Mouse (Mus musculus) kidney, embryonic 14.5 days (tissue): ENCODE data around the gene Irgm1. TPM values are rescaled to one million over a fixed set of nuclear protein-coding genes. Genes with fewer than 3 reads are reported as not detected.
"Not testable (repeated sequence)": the region's sequence is repeated elsewhere in the genome, so short reads cannot be mapped to it uniquely, and the experiment has no call there.

Experiments used
- ATAC-seq: fragments of 200-750 bp; cut with Nextera tagmentation; 2 replicates; pipeline ENCODE4 v1.8.0; 2017; ENCODE audit warnings: moderate number of reproducible peaks, mild to moderate bottlenecking, moderate TSS enrichment, moderate library complexity; ENCODE audit not compliant: low FRiP score, low TSS enrichment
- H3K27ac ChIP-seq: fragments of 300-500 bp; sonication (generic); 2 replicates; pipeline ENCODE4 v1.5.1; 2014; ENCODE audit warnings: low read depth, mild to moderate bottlenecking, low read length, moderate library complexity, mixed read lengths
- H3K27me3 ChIP-seq: fragments of 300-500 bp; sonication (generic); 2 replicates; pipeline ENCODE4 v1.6.1; 2014; ENCODE audit warnings: mild to moderate bottlenecking, low read length; ENCODE audit not compliant: control insufficient read depth, insufficient read depth
- H3K36me3 ChIP-seq: fragments of 300-500 bp; sonication (generic); 2 replicates; pipeline ENCODE4 v1.6.1; 2014; ENCODE audit warnings: low read length, mixed read lengths; ENCODE audit not compliant: control insufficient read depth, insufficient read depth
- H3K4me1 ChIP-seq: fragments of 300-500 bp; sonication (generic); 2 replicates; pipeline ENCODE4 v1.6.1; 2014; ENCODE audit warnings: low read length, mixed read lengths; ENCODE audit not compliant: control insufficient read depth, insufficient read depth
- H3K4me2 ChIP-seq: fragments of 300-500 bp; sonication (generic); replicated peaks from 2 replicates; pipeline ENCODE4 v1.6.1; 2014; ENCODE audit warnings: low read depth, mild to moderate bottlenecking, low read length
- H3K4me3 ChIP-seq: fragments of 300-500 bp; sonication (generic); 2 replicates; pipeline ENCODE4 v1.5.1; 2014; ENCODE audit warnings: mild to moderate bottlenecking, low read length
- H3K9ac ChIP-seq: fragments of 300-500 bp; sonication (generic); 2 replicates; pipeline ENCODE4 v1.6.1; 2014; ENCODE audit warnings: low read depth, mild to moderate bottlenecking, low read length, moderate library complexity
- H3K9me3 ChIP-seq: fragments of 300-500 bp; sonication (generic); 2 replicates; pipeline ENCODE4 v1.6.1; 2016; ENCODE audit warnings: low read length; ENCODE audit not compliant: control insufficient read depth
- WGBS: fragments of 180-500 bp; shearing (Covaris S2); extraction: QIAGEN DNeasy Blood & Tissue Kit; methylation state at CpG from one replicate; pipeline ENCODE4 v1.1.7; 2014; 5-methylcytosine and 5-hydroxymethylcytosine counted together
- polyA plus RNA-seq: library from polyadenylated mRNA; unstranded; fragments of >200 nt; fragmentation: Nextera tagmentation; extraction: Ambion mirVana; gene quantifications from 2 replicates; pipeline ENCODE4 v1.2.1, GENCODE M21; 2014

The Irgm1 gene
- 11.7 and 13.2 TPM in 2 replicates for polyA plus RNA-seq

DNA sequence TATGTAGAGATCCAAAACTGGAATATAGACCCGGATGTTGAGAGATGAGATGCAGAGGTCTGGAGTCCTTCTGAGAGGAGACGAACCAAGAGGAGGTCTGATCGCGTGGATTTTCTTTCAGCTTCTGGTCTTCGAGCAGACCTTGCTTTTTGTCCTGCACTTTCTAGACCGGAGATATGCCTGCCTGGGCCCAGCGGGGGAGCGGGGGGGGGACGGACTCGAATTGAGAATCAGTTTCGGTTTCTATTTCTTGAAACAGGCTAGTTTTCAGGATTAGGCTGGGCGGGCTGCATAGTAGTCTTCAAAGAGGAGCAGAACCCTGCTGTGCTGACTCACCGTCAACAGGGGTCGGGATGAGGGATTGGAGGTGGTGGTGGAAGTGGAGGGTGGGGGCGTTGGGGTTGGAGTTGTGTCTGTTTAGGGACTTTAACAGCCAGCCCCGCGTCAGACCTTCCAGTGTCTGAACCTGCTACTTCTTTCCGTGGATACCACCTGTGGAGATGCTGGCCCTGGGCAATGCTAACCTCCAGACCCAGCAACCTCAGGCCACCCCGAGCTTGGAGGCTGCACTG is at the start of gene Irgm1:
Gene Irgm1, minus strand, starts transcription at position 483 of the 572 bp plus-strand sequence.
- Histone ChIP-seq H3K4me2 (peak within 1 kb of the TSS; percentile 53), H3K27ac (peak within 1 kb of the TSS; percentile 37; the same call in 1 of the 2 replicates), H3K9ac (peak within 1 kb of the TSS; percentile 61), H3K4me3 (peak within 1 kb of the TSS; percentile 45), H3K36me3 (peaks cover 2% of the 10 kb centered on the region; the same call in 1 of the 2 replicates), H3K9me3 (no peaks in the 10 kb centered on the region), H3K27me3 (no peaks in the 10 kb centered on the region), H3K4me1 (peaks cover 16% of the 10 kb centered on the region)
- peak; percentile 65 for ATAC-seq
- under 1% methylated on average over 19 of the region's 19 CpGs for WGBS

DNA sequence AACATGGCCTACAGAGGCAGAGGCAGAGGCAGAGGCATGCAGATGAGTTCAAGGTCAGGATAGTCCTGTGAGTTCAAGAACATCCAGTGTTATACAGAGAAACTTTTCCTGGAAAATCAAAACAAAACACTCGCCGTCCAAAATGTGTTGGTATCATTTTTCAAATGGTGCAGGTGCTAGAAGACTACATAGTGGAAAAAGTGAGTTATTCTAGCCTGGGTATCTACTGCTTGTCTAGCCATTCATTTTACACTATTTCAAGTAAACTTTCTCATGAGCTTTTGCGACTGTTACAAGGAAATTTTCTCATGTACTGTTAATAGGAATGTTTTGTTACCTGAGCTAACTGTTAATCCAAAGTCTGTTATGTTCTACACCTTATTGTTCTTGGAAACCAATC is 46.9 kb upstream of the Irgm1 start:
- 70% methylated on average over 3 of the region's 3 CpGs for WGBS
- Histone ChIP-seq H3K9me3 (no peaks in the 10 kb centered on the region), H3K36me3 (no peaks in the 10 kb centered on the region), H3K27me3 (no peaks in the 10 kb centered on the region), H3K4me1 (no peaks in the 10 kb centered on the region), H3K4me2 (no peak overlapping the region), H3K4me3 (no peak overlapping the region), H3K27ac (no peak overlapping the region), H3K9ac (no peak overlapping the region)
- ATAC-seq: no peak

- no peak overlapping the region for H3K27ac ChIP-seq
- no peak overlapping the region for H3K9ac ChIP-seq
- H3K36me3 ChIP-seq: no peaks in the 10 kb centered on the region
- H3K4me2 ChIP-seq: no peak overlapping the region
- no peaks in the 10 kb centered on the region for H3K9me3 ChIP-seq
- WGBS: 100% methylated on average over 1 of the region's 1 CpGs
- no peaks in the 10 kb centered on the region for H3K27me3 ChIP-seq
- H3K4me3 ChIP-seq: no peak overlapping the region
- no peaks in the 10 kb centered on the region for H3K4me1 ChIP-seq
- no peak for ATAC-seq
Observed at GRCm38 (mm10) chr11:48913611-48914010, 42.1 kb upstream of the Irgm1 start.

DNA sequence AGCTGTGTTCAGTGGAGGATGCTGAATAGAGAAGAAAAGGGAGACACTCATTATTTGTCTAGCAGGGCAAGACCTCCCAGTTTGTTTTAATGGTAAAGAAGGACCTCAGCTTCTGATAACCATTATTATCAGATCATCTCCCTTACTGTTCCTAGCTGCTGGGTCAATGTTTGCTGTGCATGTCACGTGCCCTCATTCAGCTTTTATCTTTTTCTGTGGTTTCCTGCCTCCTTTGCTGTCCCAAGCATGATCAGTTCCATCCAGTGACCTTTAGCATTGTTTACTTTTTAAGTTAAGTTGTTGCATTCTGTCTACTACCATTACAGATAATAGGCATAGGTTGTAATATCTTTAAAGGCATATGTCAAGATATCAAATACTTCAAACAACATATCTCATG is 37.0 kb upstream of the Irgm1 start:
- ATAC-seq: no peak
- no peak overlapping the region for H3K4me2 ChIP-seq
- no peaks in the 10 kb centered on the region for H3K36me3 ChIP-seq
- no peaks in the 10 kb centered on the region for H3K27me3 ChIP-seq
- H3K4me3 ChIP-seq: no peak overlapping the region
- H3K9ac ChIP-seq: no peak overlapping the region
- H3K9me3 ChIP-seq: no peaks in the 10 kb centered on the region
- whole genome bisulfite sequencing: 72% methylated on average over 1 of the region's 1 CpGs
- no peak overlapping the region for H3K27ac ChIP-seq
- H3K4me1 ChIP-seq: no peaks in the 10 kb centered on the region

GRCm38 (mm10) chr11:48902021-48902420 is 30.5 kb upstream of the Irgm1 start, which contains the start of gene Gm5431:
TSS of gene Gm5431 (minus strand) at chr11:48902214.
- Histone ChIP-seq H3K36me3 (no peaks in the 10 kb centered on the region), H3K27me3 (no peaks in the 10 kb centered on the region), H3K4me3 (no peak within 1 kb of the TSS), H3K27ac (no peak within 1 kb of the TSS), H3K9ac (no peak within 1 kb of the TSS), H3K9me3 (no peaks in the 10 kb centered on the region), H3K4me1 (no peaks in the 10 kb centered on the region), H3K4me2 (no peak within 1 kb of the TSS)
- 49% methylated on average over 2 of the region's 2 CpGs for whole genome bisulfite sequencing
- no peak for ATAC-seq

GRCm38 (mm10) chr11:48901567-48901930 is 30.1 kb upstream of the Irgm1 start:
- H3K4me3 ChIP-seq, H3K27me3 ChIP-seq, H3K4me1 ChIP-seq, H3K9ac ChIP-seq, H3K4me2 ChIP-seq, ATAC-seq, H3K36me3 ChIP-seq, H3K27ac ChIP-seq, H3K9me3 ChIP-seq: not testable (repeated sequence)
- WGBS: 83% methylated on average over 1 of the region's 1 CpGs

DNA sequence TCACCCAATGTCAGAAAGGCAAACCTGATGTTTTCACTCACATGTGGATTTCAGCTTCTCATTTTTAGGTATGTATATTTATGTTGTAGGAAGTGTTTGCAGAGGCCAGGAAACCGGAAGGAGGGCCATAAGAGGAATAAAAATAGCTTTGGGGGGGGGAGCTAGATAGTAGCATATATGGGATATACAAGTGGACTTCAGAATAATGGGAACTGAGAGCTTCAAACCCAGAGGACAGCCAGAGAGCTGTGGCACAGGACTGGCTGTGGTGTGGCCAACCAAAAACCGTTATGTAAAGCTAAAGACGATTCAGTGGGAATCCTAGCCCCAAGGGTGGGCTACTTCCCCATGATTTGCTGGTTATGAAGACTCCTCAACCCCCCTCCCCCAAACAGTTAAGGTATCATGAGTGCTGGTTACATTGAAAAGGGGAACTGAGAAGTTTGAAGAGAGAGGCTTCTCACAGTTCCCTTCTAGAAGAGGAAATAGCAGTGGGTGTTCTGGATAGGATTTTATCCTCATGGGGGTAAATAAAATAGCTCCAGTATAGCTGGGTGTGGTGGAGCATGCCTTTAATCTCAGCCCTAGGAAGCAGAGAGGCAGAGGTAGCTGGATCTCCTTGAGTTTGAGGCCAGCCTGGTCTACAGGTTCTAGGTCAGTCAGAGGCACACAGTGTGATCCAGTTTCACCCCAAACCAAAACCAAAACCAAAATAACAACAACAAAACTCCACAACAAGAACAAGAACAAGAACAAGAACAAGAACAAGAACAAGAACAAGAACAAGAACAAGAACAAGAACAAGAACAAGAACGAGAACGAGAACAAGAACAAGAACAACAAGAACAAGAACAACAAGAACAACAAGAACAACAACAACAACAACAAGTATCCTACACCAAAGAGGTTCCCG is 29.4 kb upstream of the Irgm1 start:
- not testable (repeated sequence) for H3K4me3 ChIP-seq, H3K4me1 ChIP-seq, ATAC-seq, H3K4me2 ChIP-seq, H3K9ac ChIP-seq, H3K27me3 ChIP-seq, H3K9me3 ChIP-seq, H3K36me3 ChIP-seq, H3K27ac ChIP-seq
- whole genome bisulfite sequencing: 80% methylated on average over 6 of the region's 6 CpGs

GRCm38 (mm10) chr11:48898812-48899431 is 27.4 kb upstream of the Irgm1 start:
- no peaks in the 10 kb centered on the region for H3K4me1 ChIP-seq
- no peak for ATAC-seq
- H3K27me3 ChIP-seq: no peaks in the 10 kb centered on the region
- WGBS: 67% methylated on average over 2 of the region's 2 CpGs
- no peak overlapping the region for H3K4me2 ChIP-seq
- no peak overlapping the region for H3K4me3 ChIP-seq
- no peak overlapping the region for H3K9ac ChIP-seq
- no peaks in the 10 kb centered on the region for H3K36me3 ChIP-seq
- no peaks in the 10 kb centered on the region for H3K9me3 ChIP-seq
- no peak overlapping the region for H3K27ac ChIP-seq

DNA sequence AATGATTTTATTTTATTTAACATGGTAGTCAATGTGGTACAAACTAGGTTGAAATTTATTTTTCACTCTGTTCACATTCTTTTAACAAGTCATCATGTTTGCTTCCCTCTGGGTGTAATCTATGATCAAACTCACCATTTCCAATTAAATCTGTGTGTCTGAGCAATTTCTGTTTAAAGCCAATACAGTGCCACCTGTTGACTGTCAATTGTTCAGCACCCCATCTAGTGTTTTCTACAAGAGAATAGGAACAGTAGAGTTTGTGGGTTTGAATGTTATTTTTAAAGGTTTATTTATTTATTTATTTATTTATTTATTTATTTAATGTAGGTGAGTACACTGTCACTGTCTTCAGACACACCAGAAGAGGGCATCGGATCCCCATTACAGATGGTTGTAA is 5.2 kb upstream of the Irgm1 start:
- Histone ChIP-seq H3K27ac (no peak overlapping the region), H3K4me3 (no peak overlapping the region), H3K9ac (no peak overlapping the region), H3K27me3 (no peaks in the 10 kb centered on the region), H3K36me3 (no peaks in the 10 kb centered on the region), H3K9me3 (no peaks in the 10 kb centered on the region), H3K4me1 (peaks cover 11% of the 10 kb centered on the region), H3K4me2 (no peak overlapping the region)
- no peak for ATAC-seq
- 97% methylated on average over 1 of the region's 1 CpGs for WGBS
